Mouse (Mus musculus) olfactory bulb, adult 2 months (tissue): ENCODE data around the gene Fkbp6.

ENCODE experiments used
- CTCF ChIP-seq: fragments of 200-500 bp; IDR thresholded peaks from 2 replicates; pipeline ENCODE4 v1.5.1; 2012; ENCODE audit warnings: low read depth, mild to moderate bottlenecking, low read length, moderate library complexity; ENCODE audit not compliant: insufficient read depth
- POLR2A ChIP-seq: fragments of 200-500 bp; IDR thresholded peaks from 2 replicates; pipeline ENCODE4 v1.6.1; 2012; ENCODE audit warnings: mild to moderate bottlenecking, low read depth, low read length, moderate library complexity; ENCODE audit not compliant: insufficient read depth

DNA sequence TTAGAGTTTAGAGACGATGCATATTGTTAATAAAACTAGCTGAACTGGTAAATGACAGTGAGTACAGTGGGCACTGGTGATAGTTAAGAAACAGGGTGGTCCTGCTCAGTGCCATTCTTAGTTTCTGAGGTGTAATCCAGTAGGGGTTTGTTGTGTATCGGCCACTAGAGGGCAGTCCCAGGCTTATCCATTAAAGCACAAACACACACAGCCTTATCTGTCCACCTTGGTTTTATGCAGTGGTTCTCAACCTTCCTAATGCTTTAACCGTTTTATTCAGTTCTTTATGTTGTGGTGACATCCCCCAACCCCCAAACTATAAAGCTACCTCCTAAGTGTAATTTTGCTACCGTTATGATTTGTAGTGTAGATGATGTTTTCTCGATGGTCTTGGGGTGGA is 46.0 kb upstream of the Fkbp6 start:
- TF ChIP-seq CTCF: no peak
- no peak for TF ChIP-seq POLR2A
